Mouse (Mus musculus) thymus, postnatal 4 days (tissue): ENCODE results near the gene BC030500.

Source experiments
- DNase-seq: peaks from one replicate; pipeline ENCODE4 v3.0.0; 2021

The BC030500 gene

DNA sequence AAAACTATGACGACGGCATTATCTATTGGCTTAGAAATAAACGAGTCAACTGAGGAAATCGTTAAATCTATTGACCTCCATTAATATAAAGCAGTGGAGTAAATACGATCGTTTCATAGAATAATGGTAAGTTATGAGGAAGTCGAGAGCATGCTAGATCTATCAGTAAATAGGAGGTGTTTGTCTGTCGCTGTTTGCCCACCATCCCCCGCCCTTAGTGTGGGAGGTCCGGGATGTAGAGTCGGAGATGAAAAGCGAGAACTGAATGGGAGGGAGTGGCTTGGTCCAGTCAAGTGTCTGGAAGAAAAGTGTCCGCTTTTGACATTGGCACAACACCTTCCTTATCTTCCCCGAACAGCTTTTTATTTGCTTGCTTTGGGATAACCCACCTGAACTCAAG lies at the start of gene BC030500:
TSS of gene BC030500 (plus strand) at position 79 of the 400 bp plus-strand sequence.
- DNase-seq: no peak

DNA sequence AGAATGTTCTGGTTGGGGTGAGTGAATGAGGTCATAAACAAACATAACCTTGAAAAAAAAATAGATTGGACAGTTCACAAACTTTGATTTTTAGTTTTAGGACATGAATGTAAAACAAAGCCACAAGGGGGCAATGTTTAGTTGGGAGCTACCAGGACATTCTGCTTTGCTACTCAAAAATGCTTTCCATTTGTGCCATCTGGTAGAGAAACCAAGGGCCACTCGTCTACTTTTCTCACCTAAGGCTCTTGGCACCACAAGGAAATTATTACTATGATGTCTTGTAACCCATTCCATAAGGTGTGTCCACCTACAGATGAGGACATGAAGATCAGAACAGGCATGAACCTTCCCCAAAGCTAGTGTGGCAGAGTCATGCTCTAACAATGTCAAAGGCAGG lies 25.1 kb upstream of the BC030500 start:
- DNase-seq: no peak

DNA sequence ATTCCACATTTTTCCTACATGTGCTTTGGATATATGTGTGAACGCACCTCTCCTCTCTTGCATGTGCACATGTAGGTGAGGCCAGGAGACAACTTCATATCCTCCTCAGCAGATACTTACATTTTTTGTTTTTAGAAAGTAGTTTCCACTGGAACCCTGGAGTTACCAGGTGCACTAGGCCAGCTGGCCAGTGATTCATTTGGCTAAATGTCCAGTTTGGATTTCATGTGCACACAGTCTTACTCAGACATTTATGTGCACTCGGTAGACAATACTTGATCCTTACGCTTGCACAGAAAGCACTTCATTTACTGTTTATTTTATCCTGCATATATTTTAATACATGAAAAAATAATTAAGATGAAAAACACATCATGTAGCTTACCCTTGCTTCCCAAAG lies 21.0 kb upstream of the BC030500 start:
- DNase-seq: no peak

DNA sequence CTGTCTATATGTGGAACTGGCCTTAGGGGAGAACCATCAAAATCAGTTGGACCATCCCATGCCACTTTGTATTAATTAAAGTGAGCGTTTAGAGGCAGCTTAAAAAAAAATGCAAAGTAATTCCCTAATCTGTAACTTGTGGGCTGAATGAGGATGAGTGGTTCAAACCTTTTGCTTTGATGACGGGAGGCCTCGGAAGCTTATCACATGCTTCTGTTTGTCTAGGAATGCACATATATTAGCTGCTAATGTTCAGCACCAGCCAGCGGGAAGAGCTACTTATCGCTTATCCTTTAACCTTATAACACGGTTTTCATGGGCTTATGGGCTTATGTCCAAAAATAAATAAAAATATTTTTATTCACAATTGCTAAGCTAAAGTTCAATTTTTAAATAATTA lies 15.6 kb upstream of the BC030500 start:
- no peak for DNase-seq

DNA sequence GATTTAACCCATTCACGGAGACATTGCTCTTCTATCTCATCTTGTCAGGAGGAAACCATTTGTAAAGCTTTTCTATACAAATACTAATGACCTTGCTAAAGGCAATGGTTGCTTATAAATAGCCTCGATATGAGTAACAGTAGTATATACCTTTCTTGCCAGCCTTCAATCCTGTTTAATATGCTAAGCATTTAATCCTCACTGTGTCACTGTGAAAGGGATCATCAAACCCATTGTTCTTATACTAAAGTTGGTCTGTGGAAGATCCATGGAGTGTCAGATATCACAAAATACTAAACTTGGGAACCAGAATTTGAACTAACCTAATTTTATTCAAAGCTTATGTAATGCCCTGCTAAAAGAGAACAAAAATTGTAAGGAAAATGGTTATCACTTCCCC lies 7.1 kb upstream of the BC030500 start:
- DNase-seq: no peak

DNA sequence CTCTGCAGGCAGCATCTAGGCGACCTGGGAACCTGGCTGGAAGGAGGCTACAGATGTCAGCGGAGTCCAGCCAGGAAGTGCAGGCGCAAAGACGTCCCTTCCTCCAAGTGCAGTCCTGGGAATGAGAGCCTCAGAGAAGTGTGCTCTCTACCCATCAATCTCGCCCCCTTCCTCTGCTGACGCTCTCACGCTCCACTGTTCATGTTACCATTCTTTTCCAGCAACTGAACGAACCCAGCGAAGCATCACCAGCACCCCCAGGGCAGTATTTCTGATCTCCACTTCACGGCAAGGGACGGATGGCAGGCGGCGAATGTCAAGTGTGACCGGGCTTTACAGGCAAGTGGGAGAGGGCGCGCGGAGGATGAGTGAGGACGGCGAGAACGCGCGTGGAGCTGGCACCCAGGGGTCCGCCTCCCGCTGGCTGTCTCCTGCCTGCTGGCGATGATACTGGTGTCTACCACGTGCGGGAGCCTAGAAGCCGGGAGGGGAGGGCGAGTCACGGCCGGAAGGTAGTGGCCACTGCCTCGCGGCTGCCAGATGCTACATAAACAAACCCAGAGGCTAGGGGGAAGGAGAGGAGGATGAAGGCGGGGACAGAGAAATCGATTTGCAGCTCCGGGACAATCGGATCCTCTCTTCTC lies 763 bp downstream of the BC030500 start, which contains the start of gene Galntl6:
TSS of gene Galntl6 (minus strand) at position 445 of the 644 bp plus-strand sequence.
- DNase-seq: peak; percentile 6

DNA sequence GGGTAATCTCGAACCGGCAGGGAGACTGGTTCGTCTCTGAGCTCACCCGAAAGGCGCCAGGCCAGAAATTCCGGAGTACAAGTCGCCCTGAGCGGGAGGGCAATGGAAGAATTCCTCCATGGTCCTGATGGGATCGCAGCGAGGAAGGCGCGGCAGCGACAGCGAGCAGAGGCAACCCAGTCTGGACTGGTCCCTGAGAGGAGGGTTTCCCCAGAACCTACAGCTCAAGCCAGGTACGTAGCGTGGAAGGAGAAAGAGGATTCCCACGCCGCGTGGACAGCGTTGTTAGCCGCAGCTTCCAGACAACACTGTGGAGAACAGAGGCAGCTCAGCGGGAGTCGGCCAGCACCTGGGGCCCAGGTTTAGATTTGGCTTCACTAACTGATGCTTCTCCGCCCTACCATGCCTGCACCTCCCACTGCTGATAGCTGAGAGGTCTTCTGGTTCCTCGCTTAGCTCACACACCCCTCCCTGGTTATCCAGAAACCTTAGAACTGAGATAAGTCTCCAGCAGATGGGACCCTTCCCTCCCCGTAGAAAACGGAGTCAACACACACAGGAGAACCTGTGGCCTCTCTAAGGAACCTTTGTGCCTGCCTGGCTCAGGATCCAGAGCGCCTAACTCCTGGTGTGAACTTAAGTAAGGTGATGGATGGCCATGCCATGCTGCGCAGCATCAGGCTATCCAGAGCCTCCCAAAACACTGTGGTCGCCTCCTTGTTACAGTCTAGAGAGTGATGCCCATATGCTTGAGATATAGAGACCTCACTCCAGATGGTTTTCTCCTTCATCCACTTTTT lies 1.5 kb downstream of the BC030500 start:
- peak; percentile 6 for DNase-seq

DNA sequence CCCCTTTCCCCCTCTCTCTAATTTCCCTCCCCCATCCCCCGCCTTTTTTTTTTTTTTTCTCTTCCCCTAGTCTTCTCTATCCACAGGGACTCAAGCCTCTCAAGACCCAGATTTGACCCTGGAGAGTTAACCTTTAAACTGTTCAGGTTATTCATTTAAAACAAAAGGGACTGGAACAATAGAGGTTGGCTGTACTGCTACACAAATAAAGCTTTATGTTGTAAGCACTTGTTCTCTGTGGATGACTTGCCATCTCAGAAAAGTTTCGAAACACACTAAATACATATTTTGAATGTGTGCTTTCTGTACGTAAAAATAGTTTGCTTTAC lies 2.0 kb downstream of the BC030500 start:
- DNase-seq: no peak

DNA sequence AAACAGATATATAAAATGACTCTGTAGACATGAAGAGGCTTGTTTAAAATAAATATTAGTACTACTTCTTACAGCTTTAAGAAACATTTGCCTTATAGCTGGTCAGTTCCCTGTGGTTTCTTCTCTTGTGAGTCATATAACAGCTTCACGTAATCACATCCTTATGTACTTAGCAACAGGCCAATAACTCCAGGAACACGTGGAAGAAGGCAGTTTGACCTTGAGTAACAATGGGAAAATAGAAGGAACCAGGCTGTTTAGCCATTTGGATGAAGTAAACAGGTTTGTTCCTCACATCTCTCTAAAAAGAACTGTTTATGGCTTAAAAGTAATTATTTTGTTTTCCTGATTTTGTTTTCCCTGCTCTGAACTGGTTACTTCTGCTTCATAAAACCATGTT lies 3.6 kb downstream of the BC030500 start:
- DNase-seq: no peak

DNA sequence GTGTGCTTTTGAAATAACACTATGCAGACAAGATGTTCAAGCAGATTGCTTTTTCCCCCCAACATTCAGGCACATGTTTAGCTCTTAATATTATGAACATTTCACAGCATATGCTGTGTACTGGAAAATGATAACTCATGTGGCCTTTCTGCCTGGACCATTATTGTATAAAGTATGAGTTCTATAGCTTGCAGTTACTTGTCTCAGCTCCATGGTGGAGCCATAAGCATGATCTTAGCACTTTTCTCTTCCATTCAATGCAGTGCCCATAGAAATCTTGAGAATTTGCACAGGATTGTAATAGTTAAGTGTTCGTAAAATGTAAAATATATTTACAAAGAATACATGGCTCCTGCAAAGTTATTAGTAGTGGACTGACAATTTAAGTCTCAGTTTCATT lies 19.5 kb downstream of the BC030500 start:
- no peak for DNase-seq

DNA sequence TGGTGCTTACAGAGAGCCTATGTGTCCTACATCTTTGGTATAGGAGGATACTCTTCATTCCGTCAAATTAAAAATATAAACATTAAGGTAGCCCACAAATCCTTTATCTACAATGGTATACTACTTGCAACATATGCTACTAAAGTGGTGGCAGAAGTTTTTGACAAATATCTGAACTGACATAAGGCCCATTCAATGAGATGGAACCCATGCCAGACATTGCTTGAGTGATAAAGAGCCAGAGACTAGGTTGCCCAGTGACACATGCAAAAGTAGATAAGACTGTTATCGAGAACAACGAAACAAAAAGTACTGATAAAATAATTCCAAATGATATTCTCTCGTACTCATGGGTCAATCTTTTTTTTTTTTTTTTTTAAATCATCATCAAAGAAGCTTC lies 32.2 kb downstream of the BC030500 start:
- no peak for DNase-seq

DNA sequence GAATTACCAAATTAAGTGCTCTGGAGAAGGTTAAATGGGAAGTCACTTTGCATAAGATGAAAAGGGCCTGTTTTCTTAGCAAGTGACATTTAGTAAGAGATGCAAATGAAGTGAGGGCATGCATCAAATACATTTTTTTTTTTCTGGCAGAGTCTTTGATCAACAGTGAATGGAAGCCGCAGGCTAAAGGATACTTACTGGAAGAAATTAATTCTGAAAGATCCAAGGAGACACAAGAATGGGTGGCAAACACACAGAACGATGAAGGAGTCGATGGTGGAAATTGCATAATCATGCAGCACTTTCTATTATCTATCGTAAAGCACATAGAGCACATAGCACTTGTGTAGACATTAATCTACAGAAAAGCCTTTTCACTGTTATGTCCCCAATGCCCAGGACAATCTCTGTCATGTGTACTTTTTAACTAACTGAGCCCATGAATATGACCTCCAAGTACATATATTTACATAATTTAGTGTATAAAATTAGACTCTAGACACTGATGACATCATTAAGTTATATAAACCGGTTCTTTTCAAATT lies 45.7 kb downstream of the BC030500 start:
- DNase-seq: no peak
